Comparison of ENCODE assay signal across 27 mouse cellular contexts in the genomic region with DNA sequence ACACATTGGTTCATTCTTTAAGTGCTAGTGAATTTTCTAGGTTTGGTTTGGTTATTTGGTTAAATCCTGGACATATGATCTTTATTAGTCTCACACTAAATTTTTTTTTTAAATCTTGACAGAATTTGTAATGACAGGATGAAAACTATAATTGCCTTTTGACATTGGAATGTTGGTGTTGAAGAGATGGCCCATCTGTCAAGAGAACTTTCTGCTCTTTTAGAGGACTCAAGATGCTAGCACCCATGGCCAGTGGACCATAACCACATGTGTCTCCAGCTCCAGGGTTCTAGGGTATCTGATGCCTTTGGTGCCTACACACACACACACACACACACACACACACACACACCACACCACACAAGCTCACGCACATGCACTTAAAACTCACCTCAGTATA. TPM values are rescaled to one million over a fixed set of nuclear protein-coding genes. Genes with fewer than 3 reads are reported as not detected.
"Had no signal": no experiment of that assay in that cellular context is flagged by ENCODE, and none has a peak within 500 bp of the region (broad histone marks: within the 10 kb centered on the region; RNA-seq: fewer than 3 reads in every experiment).

No protein-coding gene starts in this region.

- H3K4me2 ChIP-seq: heart, embryonic 11.5 days; heart, embryonic 13.5 days; heart, embryonic 15.5 days; hindbrain, embryonic 13.5 days; hindbrain, embryonic 15.5 days; intestine, embryonic 15.5 days; limb, embryonic 12.5 days had no signal

- H3K4me3 ChIP-seq: heart, adult 2 months; heart, embryonic 13.5 days; heart, embryonic 15.5 days; hindbrain, embryonic 13.5 days; hindbrain, embryonic 15.5 days; intestine, embryonic 15.5 days; layer of hippocampus, adult 2 months; left cerebral cortex, adult 2 months; limb, embryonic 10.5 days; limb, embryonic 12.5 days had no signal

- H3K27me3 ChIP-seq: heart, embryonic 13.5 days; heart, embryonic 15.5 days; hindbrain, embryonic 15.5 days; intestine, embryonic 15.5 days; limb, embryonic 12.5 days had no signal

- H3K9ac ChIP-seq: heart, embryonic 13.5 days; heart, embryonic 15.5 days; hindbrain, embryonic 13.5 days; hindbrain, embryonic 15.5 days; intestine, embryonic 15.5 days; limb, embryonic 12.5 days had no signal

- DNase-seq: gastrocnemius, postnatal 14 days; gastrocnemius, postnatal 36 days; heart, adult 11 months; heart, adult 2 months; heart, postnatal 14 days; heart, postnatal 36 days; kidney, adult 18-20 months; kidney, adult 8-10 months; kidney, postnatal 10 days; kidney, postnatal 25 days; kidney, postnatal 4 days had no signal

- H3K9me3 ChIP-seq: heart, embryonic 13.5 days; heart, embryonic 15.5 days; hindbrain, embryonic 13.5 days; hindbrain, embryonic 15.5 days; intestine, embryonic 15.5 days; limb, embryonic 10.5 days; limb, embryonic 12.5 days had no signal

- H3K27ac ChIP-seq: heart, adult 2 months; heart, embryonic 13.5 days; heart, embryonic 15.5 days; hindbrain, embryonic 13.5 days; hindbrain, embryonic 15.5 days; intestine, embryonic 15.5 days; layer of hippocampus, adult 2 months; left cerebral cortex, adult 2 months; limb, embryonic 10.5 days; limb, embryonic 12.5 days had no signal

- H3K4me1 ChIP-seq: heart, embryonic 15.5 days; hindbrain, embryonic 13.5 days; hindbrain, embryonic 15.5 days; intestine, embryonic 15.5 days; limb, embryonic 10.5 days; limb, embryonic 12.5 days had no signal

- ATAC-seq: inflammation-experienced regulatory T-cells, adult 6 months had no signal

- H3K36me3 ChIP-seq: heart, embryonic 13.5 days; heart, embryonic 15.5 days; hindbrain, embryonic 13.5 days; hindbrain, embryonic 15.5 days; intestine, embryonic 15.5 days; limb, embryonic 10.5 days; limb, embryonic 12.5 days had no signal

RNA-seq across cellular contexts. Expression of a gene that starts 6.6 kb away (rescaled TPM):
- polyA plus RNA-seq: heart, adult 2 months; heart, embryonic 11.5 days; heart, embryonic 13.5 days; heart, embryonic 15.5 days; hindbrain, embryonic 11.5 days; inflammation-experienced regulatory T-cells, adult 6 months; intestine, postnatal 0 days; kidney, embryonic 14.5 days; kidney, embryonic 16.5 days; limb, embryonic 10.5 days; limb, embryonic 12.5 days; limb, embryonic 14.5 days had no signal
